Mouse (Mus musculus): Measurements from ENCODE around the gene Heph.
A peak's percentile ranks its signal among the peaks of the same experiment; 100 is the strongest.
"Not testable (repeated sequence)": the region's sequence is repeated elsewhere in the genome, so short reads cannot be mapped to it uniquely, and the experiment has no call there.

The Heph gene

GRCm38 (mm10) chrX:96455149-96455548, at the start of gene Heph:
Gene Heph, plus strand, starts transcription at chrX:96455359.
- no peak for DNase-seq (ENCODE audit: extremely low spot score, low read depth, low spot score)

DNA sequence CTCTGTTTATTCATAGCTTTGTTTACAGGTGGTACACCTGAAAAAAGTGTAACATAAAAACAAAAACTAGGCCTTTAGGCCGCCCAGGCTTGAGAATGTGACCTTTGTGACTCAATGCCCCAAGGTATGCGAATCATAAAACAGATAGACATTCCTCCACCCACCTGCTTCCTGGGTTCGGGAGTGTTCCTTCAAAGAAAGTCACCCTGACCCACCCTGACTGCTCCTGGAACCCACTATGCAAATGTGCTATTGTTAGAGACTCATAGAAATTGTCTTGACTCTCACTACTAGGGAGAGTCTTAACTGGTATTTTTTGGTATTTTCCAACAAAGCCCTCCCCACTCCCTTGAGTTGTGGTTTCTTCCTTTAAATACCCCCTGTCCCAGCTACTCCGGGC, 39.8 kb upstream of the Heph start:
- not testable (repeated sequence) for DNase-seq (ENCODE audit: extremely low spot score, low read depth, low spot score)

GRCm38 (mm10) chrX:96416970-96417369, 38.2 kb upstream of the Heph start:
- no peak for DNase-seq (ENCODE audit: extremely low spot score, low read depth, low spot score)

- DNase-seq (ENCODE audit: extremely low spot score, low read depth, low spot score) = no peak
Observed at GRCm38 (mm10) chrX:96417733-96418132, 37.4 kb upstream of the Heph start.

DNA sequence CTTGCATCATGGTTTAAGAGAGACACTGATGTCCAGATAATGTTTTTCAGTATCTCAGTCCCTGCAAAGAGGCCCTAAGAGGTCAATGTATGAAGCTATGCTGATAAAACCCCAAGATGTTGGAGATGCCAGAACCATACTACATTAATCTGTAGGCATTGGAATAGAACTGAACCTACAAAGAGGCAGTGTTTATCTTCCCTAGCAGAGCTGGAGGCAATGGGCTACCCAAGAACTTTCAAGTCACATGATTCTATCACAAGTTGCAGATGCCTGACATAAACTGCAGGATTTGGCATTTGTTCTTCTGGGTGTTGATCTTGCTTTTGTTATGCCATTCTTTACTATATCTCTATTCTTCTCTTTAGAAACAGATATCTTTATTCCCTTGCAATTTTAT, 35.8 kb upstream of the Heph start:
- DNase-seq (ENCODE audit: extremely low spot score, low read depth, low spot score) = no peak

- peak; percentile 30 for DNase-seq (ENCODE audit: extremely low spot score, low read depth, low spot score)
Observed at GRCm38 (mm10) chrX:96456201-96456963, 1.2 kb downstream of the Heph start, which contains the start of gene Hsf3. Gene Hsf3, minus strand, starts transcription at chrX:96456294.

GRCm38 (mm10) chrX:96501580-96501979, 46.4 kb downstream of the Heph start:
- no peak for DNase-seq (ENCODE audit: extremely low spot score, low read depth, low spot score)
